Mouse (Mus musculus) lung, postnatal 0 days (tissue): ENCODE results near the gene Qprt. TPM values are rescaled to one million over a fixed set of nuclear protein-coding genes. Genes with fewer than 3 reads are reported as not detected.

Experiments used
- ATAC-seq: fragments of 200-750 bp; cut with Nextera tagmentation; 2 replicates; pipeline ENCODE4 v1.8.0; 2017; ENCODE audit warnings: moderate library complexity
- DNase-seq: peaks from one replicate; pipeline ENCODE4 v3.0.0-alpha.2; 2016; ENCODE audit warnings: low spot score
- H3K27ac ChIP-seq: fragments of 300-500 bp; sonication (generic); 2 replicates; pipeline ENCODE4 v1.5.1; 2014; ENCODE audit warnings: antibody characterized with exemption, mild to moderate bottlenecking, low read length, mixed read lengths
- H3K27me3 ChIP-seq: fragments of 300-500 bp; sonication (generic); replicated peaks from 2 replicates; pipeline ENCODE4 v1.6.1; 2014; ENCODE audit warnings: low read length, mixed read lengths; ENCODE audit not compliant: insufficient read depth
- H3K36me3 ChIP-seq: fragments of 300-500 bp; sonication (generic); 2 replicates; pipeline ENCODE4 v1.6.1; 2014; ENCODE audit warnings: low read length, mixed read lengths; ENCODE audit not compliant: insufficient read depth
- H3K4me1 ChIP-seq: fragments of 300-500 bp; sonication (generic); 2 replicates; pipeline ENCODE4 v1.6.1; 2014; ENCODE audit warnings: antibody characterized with exemption, low read depth, low read length, mixed read lengths; ENCODE audit not compliant: insufficient read depth
- H3K4me2 ChIP-seq: fragments of 300-500 bp; sonication (generic); replicated peaks from 2 replicates; pipeline ENCODE4 v1.6.1; 2014; ENCODE audit warnings: low read depth, mild to moderate bottlenecking, low read length, moderate library complexity, mixed read lengths
- H3K4me3 ChIP-seq: fragments of 300-500 bp; sonication (generic); 2 replicates; pipeline ENCODE4 v1.5.1; 2014; ENCODE audit warnings: low read depth, low read length
- H3K9ac ChIP-seq: fragments of 300-500 bp; sonication (generic); replicated peaks from 2 replicates; pipeline ENCODE4 v1.6.1; 2014; ENCODE audit warnings: low read depth, mild to moderate bottlenecking
- H3K9me3 ChIP-seq: fragments of 300-500 bp; sonication (generic); 2 replicates; pipeline ENCODE4 v1.6.1; 2016; ENCODE audit warnings: low read length, mixed read lengths
- CTCF ChIP-seq: IDR thresholded peaks from 2 replicates; pipeline ENCODE4 v1.5.1; 2016; ENCODE audit warnings: antibody characterized with exemption, mild to moderate bottlenecking
- EP300 ChIP-seq: IDR thresholded peaks from 2 replicates; pipeline ENCODE4 v1.6.1; 2016; ENCODE audit warnings: antibody characterized with exemption, mild to moderate bottlenecking, control low read depth
- WGBS: fragments of 180-500 bp; shearing (Covaris S2); extraction: QIAGEN DNeasy Blood & Tissue Kit; methylation state at CpG from one replicate; pipeline ENCODE4 v1.1.7; 2014; 5-methylcytosine and 5-hydroxymethylcytosine counted together
- polyA plus RNA-seq: library from polyadenylated mRNA; unstranded; fragments of >200 nt; fragmentation: Nextera tagmentation; extraction: Ambion mirVana; gene quantifications from 2 replicates; pipeline ENCODE4 v1.2.1, GENCODE M21; 2015

The Qprt gene
- polyA plus RNA-seq, 1 experiment from 2014 or later: 0.14 TPM

DNA sequence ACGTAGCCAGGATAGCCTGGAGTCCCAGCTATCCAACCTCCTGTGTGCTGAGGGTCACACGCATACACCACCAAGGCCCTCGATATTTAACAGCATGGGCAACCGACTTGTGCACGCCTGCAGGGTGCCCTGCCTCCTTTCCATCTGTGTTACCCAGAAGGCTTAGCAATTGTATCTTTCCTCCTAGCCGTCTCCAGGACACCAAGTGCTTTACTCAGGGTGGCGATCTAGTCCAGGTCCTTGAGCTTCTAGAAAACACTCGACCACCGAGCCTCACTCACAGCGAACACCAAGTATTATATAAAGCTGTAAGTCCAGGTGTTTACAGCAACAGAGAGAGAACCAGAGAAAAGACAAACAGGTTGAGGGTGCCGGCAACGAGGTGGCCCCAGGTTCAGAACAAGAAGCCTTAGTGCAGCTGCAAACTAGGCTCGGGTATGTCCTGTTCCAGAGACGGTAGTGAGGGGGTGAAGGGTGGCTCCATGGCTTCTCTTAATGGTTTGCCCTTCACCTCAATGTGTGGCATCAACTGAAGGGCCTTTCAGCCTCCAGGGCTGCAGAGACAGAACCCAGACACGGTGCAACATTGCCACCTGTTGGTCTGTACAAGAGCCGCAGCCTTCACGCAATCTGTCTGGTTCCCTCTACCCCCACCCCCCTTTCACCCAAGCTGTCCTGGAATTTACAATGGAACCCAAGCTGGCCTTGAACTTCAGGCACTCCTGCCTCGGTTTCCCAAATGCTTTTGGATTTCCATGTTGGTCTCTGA is 11.6 kb downstream of the Qprt start:
- Histone ChIP-seq H3K9ac (no peak overlapping the region), H3K9me3 (no peaks in the 10 kb centered on the region), H3K27ac (no peak overlapping the region), H3K4me2 (no peak overlapping the region), H3K4me1 (no peaks in the 10 kb centered on the region), H3K4me3 (no peak overlapping the region), H3K36me3 (no peaks in the 10 kb centered on the region), H3K27me3 (no peaks in the 10 kb centered on the region)
- WGBS: 35% methylated on average over 18 of the region's 18 CpGs
- ATAC-seq (peak; percentile 74), DNase-seq (peak; percentile 82)
- TF ChIP-seq CTCF: peak; percentile 93
- TF ChIP-seq EP300: no peak

DNA sequence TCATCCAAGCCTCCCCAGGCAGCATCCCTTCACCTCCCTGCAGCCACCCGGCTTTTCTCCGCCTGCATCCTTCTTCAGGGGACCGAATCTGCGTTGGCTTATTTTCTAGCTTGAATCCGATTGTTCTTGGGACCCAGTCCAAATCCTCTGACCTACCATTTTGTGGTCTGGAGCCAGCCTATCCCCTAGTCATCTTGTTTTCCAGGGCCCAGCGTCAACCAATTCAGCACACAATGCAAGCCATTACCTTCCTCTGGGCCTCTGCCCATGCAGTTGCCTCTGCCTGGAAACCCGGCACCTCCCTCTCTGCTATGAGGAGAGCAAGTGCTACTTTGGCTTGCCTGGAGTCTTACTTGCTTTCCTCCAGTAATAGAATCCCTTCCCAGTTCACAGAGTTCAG is 16.5 kb downstream of the Qprt start:
- no peaks in the 10 kb centered on the region for H3K9me3 ChIP-seq
- H3K27ac ChIP-seq: no peak overlapping the region
- WGBS: 81% methylated on average over 7 of the region's 7 CpGs

GRCm38 (mm10) chr7:127104560-127105332 is 17.3 kb downstream of the Qprt start:
- no peaks in the 10 kb centered on the region for H3K27me3 ChIP-seq
- no peak overlapping the region for H3K4me3 ChIP-seq
- no peaks in the 10 kb centered on the region for H3K9me3 ChIP-seq
- ATAC-seq (peak; percentile 92), DNase-seq (peak; percentile 94)
- H3K9ac ChIP-seq: no peak overlapping the region
- H3K36me3 ChIP-seq: no peaks in the 10 kb centered on the region
- peak; percentile 95 for TF ChIP-seq CTCF
- TF ChIP-seq EP300: no peak
- H3K4me1 ChIP-seq: 0 out of 2 replicates have a peak, but pooled peaks cover 3% of the 10 kb centered on the region
- peak overlapping the region; percentile 42 for H3K4me2 ChIP-seq
- WGBS: 15% methylated on average over 17 of the region's 17 CpGs
- H3K27ac ChIP-seq: no peak overlapping the region

More for the DNA sequence above, 16.5 kb downstream of the Qprt start:
- Histone ChIP-seq H3K9ac (no peak overlapping the region), H3K4me3 (no peak overlapping the region), H3K4me1 (0 out of 2 replicates have a peak, but pooled peaks cover 3% of the 10 kb centered on the region), H3K27me3 (no peaks in the 10 kb centered on the region), H3K4me2 (no peak overlapping the region), H3K36me3 (no peaks in the 10 kb centered on the region)
- no peak for ATAC-seq
- DNase-seq: no peak
- TF ChIP-seq EP300 (no peak), CTCF (no peak)

DNA sequence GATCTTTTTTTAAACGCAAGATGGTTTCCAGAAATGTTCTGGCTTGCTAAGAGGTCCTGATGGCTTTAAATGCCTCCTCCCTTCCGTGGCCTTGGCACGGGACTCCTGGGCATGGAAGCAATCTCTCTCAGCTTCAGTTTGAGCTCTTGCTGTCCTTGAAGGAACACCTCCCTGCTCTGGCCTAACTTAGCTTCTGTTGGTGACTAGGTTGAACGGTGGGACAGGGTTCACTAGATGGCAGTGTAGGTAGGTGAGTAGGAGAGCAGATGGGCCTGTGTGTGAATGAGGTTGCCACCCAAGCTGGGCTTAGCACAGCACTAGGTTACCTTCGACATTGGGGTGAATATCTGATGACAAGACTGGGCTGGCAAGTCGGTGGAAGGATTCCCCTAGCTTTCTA is 18.1 kb downstream of the Qprt start:
- ATAC-seq: no peak

DNA sequence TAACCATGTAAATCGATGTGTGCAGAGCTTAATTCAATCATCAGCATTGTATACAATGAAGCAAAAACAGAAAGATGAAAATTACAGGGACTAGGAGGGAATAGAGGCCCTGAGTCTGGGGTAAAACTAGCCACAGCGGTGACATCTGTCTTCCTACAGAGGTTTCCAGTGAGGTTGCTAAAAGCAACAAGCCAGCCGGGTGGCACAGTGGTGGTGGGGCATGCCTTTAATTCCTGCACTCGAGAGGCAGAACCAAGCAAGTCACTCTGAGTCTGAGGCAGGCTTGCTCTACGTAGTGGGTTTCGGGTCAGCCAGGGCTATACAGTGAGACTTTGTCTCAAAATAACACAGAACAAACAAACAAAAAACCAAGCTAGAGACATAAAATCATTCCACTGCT is 19.9 kb downstream of the Qprt start:
- WGBS: 62% methylated on average over 6 of the region's 6 CpGs
- no peak overlapping the region for H3K27ac ChIP-seq
- DNase-seq: no peak
- H3K9me3 ChIP-seq: no peaks in the 10 kb centered on the region
- no peak overlapping the region for H3K9ac ChIP-seq
- H3K4me1 ChIP-seq: 0 out of 2 replicates have a peak, but pooled peaks cover 3% of the 10 kb centered on the region
- no peak overlapping the region for H3K4me3 ChIP-seq
- H3K4me2 ChIP-seq: no peak overlapping the region
- no peaks in the 10 kb centered on the region for H3K36me3 ChIP-seq
- H3K27me3 ChIP-seq: no peaks in the 10 kb centered on the region
- ATAC-seq: no peak
- TF ChIP-seq CTCF: no peak
- TF ChIP-seq EP300: no peak

More for the DNA sequence above, 18.1 kb downstream of the Qprt start:
- no peak for DNase-seq
- H3K9ac ChIP-seq: no peak overlapping the region
- no peaks in the 10 kb centered on the region for H3K27me3 ChIP-seq
- H3K4me2 ChIP-seq: no peak overlapping the region
- WGBS: 65% methylated on average over 6 of the region's 6 CpGs
- H3K4me1 ChIP-seq: 0 out of 2 replicates have a peak, but pooled peaks cover 3% of the 10 kb centered on the region
- H3K9me3 ChIP-seq: no peaks in the 10 kb centered on the region
- H3K27ac ChIP-seq: no peak overlapping the region
- H3K4me3 ChIP-seq: no peak overlapping the region
- H3K36me3 ChIP-seq: no peaks in the 10 kb centered on the region
- no peak for TF ChIP-seq CTCF
- no peak for TF ChIP-seq EP300

DNA sequence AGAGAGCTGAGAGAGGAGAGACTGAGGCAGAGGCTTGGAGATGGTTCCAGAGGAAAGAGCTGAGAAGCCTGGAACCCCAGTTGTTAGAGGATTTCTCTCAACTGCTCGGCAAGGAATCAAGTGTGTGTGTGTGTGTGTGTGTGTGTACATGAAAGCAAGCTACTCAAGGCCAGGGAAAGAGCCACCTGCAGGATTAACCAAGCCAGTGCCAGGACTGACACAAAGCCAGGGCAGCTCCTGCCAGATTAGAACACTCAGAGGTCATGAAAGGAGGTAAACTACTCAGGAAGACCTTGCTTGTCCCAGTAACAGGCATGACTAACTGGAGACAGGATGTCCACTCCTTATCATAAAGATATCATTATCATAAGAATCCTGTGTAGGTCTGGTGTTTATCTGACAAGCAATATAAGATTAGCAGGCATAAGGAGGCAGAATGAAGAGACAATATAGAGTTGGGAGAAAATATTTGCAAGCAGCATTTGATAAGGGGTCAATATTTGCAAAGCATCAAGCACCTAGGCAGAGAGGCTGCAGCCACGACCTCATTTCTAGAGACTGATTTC is 20.5 kb downstream of the Qprt start:
- Histone ChIP-seq H3K4me3 (no peak overlapping the region), H3K27ac (no peak overlapping the region), H3K4me2 (no peak overlapping the region), H3K9me3 (no peaks in the 10 kb centered on the region), H3K36me3 (no peaks in the 10 kb centered on the region), H3K9ac (no peak overlapping the region), H3K4me1 (0 out of 2 replicates have a peak, but pooled peaks cover 3% of the 10 kb centered on the region), H3K27me3 (no peaks in the 10 kb centered on the region)
- ATAC-seq (no peak), DNase-seq (no peak)
- TF ChIP-seq EP300 (no peak), CTCF (peak; percentile 22)
- 8% methylated on average over 2 of the region's 2 CpGs for WGBS
